Mouse (Mus musculus) kidney, adult 2 months (tissue): ENCODE results near the gene Sema5b.

Source experiments
- CTCF ChIP-seq: fragments of 200-500 bp; conservative IDR thresholded peaks from 2 replicates; pipeline ENCODE4 v1.5.1; 2011; ENCODE audit warnings: low read depth, mild to moderate bottlenecking, control low read depth, low read length, moderate library complexity, mixed read lengths; ENCODE audit not compliant: insufficient read depth, insufficient read length
- POLR2A ChIP-seq: fragments of 200-500 bp; IDR thresholded peaks from one replicate; pipeline ENCODE4 v1.6.1; 2011; ENCODE audit warnings: low read depth, low read length, control low read depth

DNA sequence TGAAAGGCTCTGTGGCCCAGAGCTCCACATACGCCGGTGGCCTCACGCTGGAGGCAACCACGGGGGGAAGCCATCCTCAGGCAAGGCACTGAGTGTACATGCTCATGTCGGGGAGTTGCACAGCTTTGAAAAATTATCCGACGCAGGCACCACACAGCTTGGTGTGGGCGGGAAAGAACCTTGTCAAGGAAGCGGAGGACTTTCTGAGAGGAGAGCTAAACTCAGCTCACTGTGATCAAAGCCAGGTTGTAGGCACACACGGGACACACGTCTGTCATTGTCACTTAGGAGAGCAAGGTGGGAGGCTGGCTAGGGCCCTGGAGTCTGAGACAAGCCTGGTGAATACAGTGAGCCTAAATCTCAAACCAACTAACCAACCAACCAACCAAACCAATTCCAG is 160.9 kb downstream of the Sema5b start:
- TF ChIP-seq CTCF (no peak), POLR2A (no peak)
